Mouse (Mus musculus) cortical plate, adult 2 months (tissue): ENCODE data around the gene Hs6st2. TPM values are rescaled to one million over a fixed set of nuclear protein-coding genes. Genes with fewer than 3 reads are reported as not detected.
A peak's percentile ranks its signal among the peaks of the same experiment; 100 is the strongest.

Experiments
- H3K27ac ChIP-seq: fragments of 200-500 bp; 2 replicates; pipeline ENCODE4 v1.5.1; 2012; ENCODE audit warnings: low read length, control low read depth, inconsistent platforms; ENCODE audit not compliant: insufficient read depth
- H3K4me1 ChIP-seq: fragments of 200-500 bp; 2 replicates; pipeline ENCODE4 v1.6.1; 2011; ENCODE audit warnings: low read length; ENCODE audit not compliant: control insufficient read depth, insufficient read depth
- H3K4me3 ChIP-seq: fragments of 200-500 bp; 2 replicates; pipeline ENCODE4 v1.5.1; 2011; ENCODE audit warnings: mild to moderate bottlenecking, low read length, control low read depth; ENCODE audit not compliant: insufficient read depth
- CTCF ChIP-seq: fragments of 200-500 bp; IDR thresholded peaks from 2 replicates; pipeline ENCODE4 v1.5.1; 2011; ENCODE audit warnings: mild to moderate bottlenecking, control low read depth, low read length; ENCODE audit not compliant: insufficient read depth; ENCODE audit errors: extremely low read depth
- POLR2A ChIP-seq: fragments of 200-500 bp; IDR thresholded peaks from 2 replicates; pipeline ENCODE4 v1.6.1; 2011; ENCODE audit warnings: mild to moderate bottlenecking, low read length, control low read depth; ENCODE audit not compliant: insufficient read depth; ENCODE audit errors: extremely low read depth
- polyA plus RNA-seq: library from polyadenylated mRNA; depleted of rRNA; stranded (reverse); fragments of >200 nt; gene quantifications from 2 replicates; pipeline ENCODE4 v1.2.3, GENCODE M21; 2012

Gene Hs6st2
- polyA plus RNA-seq, 1 experiment: 10.7 TPM

- no peak for TF ChIP-seq POLR2A
- no peak for TF ChIP-seq CTCF
- Histone ChIP-seq H3K4me3 (peak overlapping the region; percentile 97), H3K27ac (peak overlapping the region; percentile 43; the same call in 1 of the 2 replicates), H3K4me1 (no peaks in the 10 kb centered on the region)
Measured at GRCm38 (mm10) chrX:51679601-51680427, 1.8 kb downstream of the Hs6st2 start.

GRCm38 (mm10) chrX:51658236-51658635 lies 23.4 kb downstream of the Hs6st2 start:
- TF ChIP-seq CTCF: no peak
- no peak for TF ChIP-seq POLR2A
- no peak overlapping the region for H3K4me3 ChIP-seq

DNA sequence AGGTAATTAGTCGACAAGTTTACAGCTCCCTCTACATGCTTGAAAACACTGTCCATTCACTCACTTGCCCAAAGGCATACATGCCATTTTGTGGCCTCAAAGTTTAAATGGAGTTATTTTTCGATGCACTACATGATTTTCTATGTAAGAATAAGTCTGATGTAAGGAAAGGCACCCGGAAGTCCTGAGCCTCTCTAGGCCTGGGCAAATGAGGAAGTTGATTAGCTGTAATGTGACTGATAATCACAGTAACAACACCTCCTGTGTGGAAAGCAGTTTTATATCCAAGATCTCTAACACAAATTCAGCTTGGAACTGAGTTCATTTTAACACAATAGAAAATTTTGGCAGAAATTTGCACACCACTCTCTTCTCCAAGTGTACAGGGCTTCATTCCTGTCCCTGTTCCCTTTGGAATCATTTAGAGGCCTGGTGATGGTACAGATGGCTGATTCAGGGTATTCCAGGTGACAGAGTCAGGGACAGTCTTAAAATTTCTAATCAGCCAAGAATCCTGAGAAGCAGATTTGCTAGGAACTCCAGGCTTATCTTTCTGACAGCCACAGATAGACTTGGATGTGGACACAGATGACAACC lies 38.9 kb downstream of the Hs6st2 start:
- no peak overlapping the region for H3K27ac ChIP-seq
- H3K4me3 ChIP-seq: no peak overlapping the region
- TF ChIP-seq CTCF: no peak
- no peak for TF ChIP-seq POLR2A
- no peaks in the 10 kb centered on the region for H3K4me1 ChIP-seq

More at GRCm38 (mm10) chrX:51658236-51658635, 23.4 kb downstream of the Hs6st2 start:
- H3K27ac ChIP-seq: no peak overlapping the region
- no peaks in the 10 kb centered on the region for H3K4me1 ChIP-seq

DNA sequence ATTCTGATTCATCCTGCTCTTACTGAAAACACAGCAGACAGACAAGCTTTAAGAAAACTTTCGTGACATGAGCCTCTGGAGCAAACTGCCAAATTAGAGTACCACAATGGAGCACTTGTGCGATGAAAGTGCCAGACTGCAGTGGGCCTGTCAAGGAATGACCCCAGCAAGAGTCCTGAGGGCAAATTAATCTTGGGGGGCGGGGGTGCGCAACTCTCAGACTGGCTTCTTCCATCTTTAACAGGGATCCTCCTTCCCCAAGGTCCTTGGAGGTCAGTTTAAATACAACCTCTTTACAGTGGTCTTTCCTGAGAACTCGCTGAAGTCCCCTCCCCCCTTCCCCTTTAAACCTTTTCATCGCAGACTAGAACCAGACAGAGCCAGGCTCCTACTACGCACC lies 45.9 kb downstream of the Hs6st2 start:
- Histone ChIP-seq H3K27ac (no peak overlapping the region), H3K4me3 (no peak overlapping the region), H3K4me1 (no peaks in the 10 kb centered on the region)
- TF ChIP-seq CTCF (no peak), POLR2A (no peak)

GRCm38 (mm10) chrX:51631376-51631775 lies 50.3 kb downstream of the Hs6st2 start:
- Histone ChIP-seq H3K4me3 (no peak overlapping the region), H3K27ac (no peak overlapping the region), H3K4me1 (no peaks in the 10 kb centered on the region)
- no peak for TF ChIP-seq POLR2A
- no peak for TF ChIP-seq CTCF

DNA sequence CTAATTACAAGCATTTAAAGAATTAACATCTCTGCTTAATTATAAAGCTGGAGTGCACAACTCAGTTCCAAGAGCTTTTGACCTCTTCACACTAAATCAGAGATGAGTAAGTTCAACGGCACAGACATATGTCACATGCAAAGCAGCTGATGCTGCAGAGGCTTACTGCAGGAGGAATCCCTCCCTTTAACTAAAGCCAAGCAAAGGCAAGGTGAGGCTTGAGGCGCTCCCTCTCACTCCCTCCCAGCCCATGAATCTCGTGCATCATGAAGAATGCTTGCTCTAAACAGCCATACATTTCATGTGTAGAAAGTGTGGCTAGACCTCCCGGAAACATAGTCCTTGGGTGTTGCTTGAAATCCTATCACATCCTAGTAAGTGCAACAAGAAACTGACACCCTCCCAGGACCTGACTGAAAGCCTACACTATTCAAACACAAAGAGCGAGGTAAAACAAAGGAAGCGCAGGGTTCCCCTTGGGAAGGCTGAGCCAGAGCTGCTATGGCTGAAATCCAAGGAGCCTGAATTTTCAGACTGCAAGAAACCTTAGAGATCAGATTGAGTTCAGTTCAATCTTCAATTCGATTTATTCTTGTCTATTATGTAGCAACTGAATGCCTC lies 67.2 kb downstream of the Hs6st2 start:
- Histone ChIP-seq H3K4me3 (no peak overlapping the region), H3K4me1 (no peaks in the 10 kb centered on the region), H3K27ac (no peak overlapping the region)
- TF ChIP-seq CTCF (no peak), POLR2A (no peak)

DNA sequence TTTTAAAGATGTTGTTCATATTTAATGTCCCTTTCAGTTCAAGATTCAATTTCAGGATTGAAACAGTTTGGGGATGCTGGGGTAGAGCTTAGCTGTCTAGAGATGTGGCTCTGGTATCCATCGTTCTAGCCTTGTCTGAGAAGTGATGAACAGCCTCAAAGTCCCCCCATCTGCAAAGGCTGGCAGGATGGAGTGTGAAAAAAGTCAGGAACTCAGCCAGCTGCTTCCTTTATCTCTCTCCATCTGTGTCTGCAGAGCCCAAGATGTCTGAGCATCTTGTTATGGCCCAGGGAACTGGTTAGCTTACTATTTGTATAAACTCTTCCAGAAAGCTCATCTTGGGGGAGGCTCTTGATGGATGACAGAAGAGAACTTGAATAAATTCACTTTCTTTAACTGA lies 70.9 kb downstream of the Hs6st2 start:
- Histone ChIP-seq H3K4me3 (no peak overlapping the region), H3K4me1 (no peaks in the 10 kb centered on the region), H3K27ac (no peak overlapping the region)
- TF ChIP-seq POLR2A: no peak
- TF ChIP-seq CTCF: no peak

DNA sequence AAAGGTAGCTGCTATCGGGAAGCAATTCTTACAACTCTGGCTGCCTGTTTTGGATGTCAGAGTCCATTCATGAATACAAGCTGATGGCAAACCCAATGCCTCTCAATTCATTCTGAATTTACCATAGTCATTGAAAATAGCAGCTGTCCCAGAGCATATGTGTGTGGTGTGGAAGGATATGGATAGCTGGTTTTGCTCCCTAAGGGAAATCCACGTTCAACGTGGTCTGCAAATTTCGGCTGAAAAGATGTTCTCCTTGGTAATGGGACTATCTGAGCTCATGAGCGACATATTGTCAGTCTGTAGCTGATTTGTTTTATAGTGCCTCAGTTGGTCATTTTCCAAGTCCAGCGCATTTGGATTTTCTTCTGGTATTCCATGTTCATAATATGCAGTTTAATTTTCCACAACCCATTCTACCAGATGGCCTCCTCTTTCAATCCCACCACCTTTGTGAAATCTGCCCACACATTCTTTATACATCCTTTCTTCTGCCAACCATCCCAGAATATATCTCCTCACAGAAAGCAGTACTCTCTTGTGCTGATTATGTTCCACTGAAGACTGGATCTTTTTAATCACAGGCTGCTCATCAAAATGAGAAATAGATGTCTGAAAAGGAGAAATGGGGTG lies 75.3 kb downstream of the Hs6st2 start:
- TF ChIP-seq CTCF (no peak), POLR2A (no peak)
- Histone ChIP-seq H3K27ac (no peak overlapping the region), H3K4me3 (no peak overlapping the region), H3K4me1 (no peaks in the 10 kb centered on the region)

- Histone ChIP-seq H3K4me1 (no peaks in the 10 kb centered on the region), H3K27ac (no peak overlapping the region), H3K4me3 (no peak overlapping the region)
- no peak for TF ChIP-seq CTCF
- TF ChIP-seq POLR2A: no peak
Measured at GRCm38 (mm10) chrX:51592751-51593150, 88.9 kb downstream of the Hs6st2 start.
